Mouse (Mus musculus) heart, embryonic 16.5 days (tissue): ENCODE data around the gene Plb1. TPM values are rescaled to one million over a fixed set of nuclear protein-coding genes. Genes with fewer than 3 reads are reported as not detected.

Source experiments
- ATAC-seq: fragments of 200-750 bp; cut with Nextera tagmentation; replicated peaks from 2 replicates; pipeline ENCODE4 v1.8.0; 2017; ENCODE audit warnings: moderate number of reproducible peaks; ENCODE audit not compliant: insufficient read depth, low FRiP score; ENCODE audit errors: extremely low read depth
- H3K27ac ChIP-seq: fragments of 300-500 bp; sonication (generic); 2 replicates; pipeline ENCODE4 v1.5.1; 2014; ENCODE audit warnings: mild to moderate bottlenecking, low read length, control low read depth, moderate library complexity
- H3K27me3 ChIP-seq: fragments of 300-500 bp; sonication (generic); 2 replicates; pipeline ENCODE4 v1.6.1; 2014; ENCODE audit warnings: low read length, mixed read lengths; ENCODE audit not compliant: control insufficient read depth, insufficient read depth
- H3K36me3 ChIP-seq: fragments of 300-500 bp; sonication (generic); 2 replicates; pipeline ENCODE4 v1.6.1; 2014; ENCODE audit not compliant: control insufficient read depth, insufficient read depth
- H3K4me1 ChIP-seq: fragments of 300-500 bp; sonication (generic); 2 replicates; pipeline ENCODE4 v1.6.1; 2014; ENCODE audit warnings: low read length, mixed read lengths; ENCODE audit not compliant: control insufficient read depth, insufficient read depth
- H3K4me2 ChIP-seq: fragments of 300-500 bp; sonication (generic); 2 replicates; pipeline ENCODE4 v1.6.1; 2014; ENCODE audit warnings: low read depth, mild to moderate bottlenecking, control low read depth, low read length
- H3K4me3 ChIP-seq: fragments of 300-500 bp; sonication (generic); 2 replicates; pipeline ENCODE4 v1.5.1; 2014; ENCODE audit warnings: mild to moderate bottlenecking, control low read depth, low read length
- H3K9ac ChIP-seq: fragments of 300-500 bp; sonication (generic); 2 replicates; pipeline ENCODE4 v1.6.1; 2014; ENCODE audit warnings: low read length, control low read depth
- H3K9me3 ChIP-seq: fragments of 300-500 bp; sonication (generic); replicated peaks from 2 replicates; pipeline ENCODE4 v1.6.1; 2016; ENCODE audit warnings: low read length; ENCODE audit not compliant: control insufficient read depth
- WGBS: fragments of 180-500 bp; shearing (Covaris S2); extraction: QIAGEN DNeasy Blood & Tissue Kit; methylation state at CpG from one replicate; pipeline ENCODE4 v1.1.7; 2014; 5-methylcytosine and 5-hydroxymethylcytosine counted together
- polyA plus RNA-seq: library from polyadenylated mRNA; unstranded; fragments of >200 nt; fragmentation: Nextera tagmentation; extraction: Ambion mirVana; gene quantifications from 2 replicates; pipeline ENCODE4 v1.2.1, GENCODE M21; 2015

Plb1 gene
- polyA plus RNA-seq, 1 experiment from 2014 or later = 2.5 TPM

DNA sequence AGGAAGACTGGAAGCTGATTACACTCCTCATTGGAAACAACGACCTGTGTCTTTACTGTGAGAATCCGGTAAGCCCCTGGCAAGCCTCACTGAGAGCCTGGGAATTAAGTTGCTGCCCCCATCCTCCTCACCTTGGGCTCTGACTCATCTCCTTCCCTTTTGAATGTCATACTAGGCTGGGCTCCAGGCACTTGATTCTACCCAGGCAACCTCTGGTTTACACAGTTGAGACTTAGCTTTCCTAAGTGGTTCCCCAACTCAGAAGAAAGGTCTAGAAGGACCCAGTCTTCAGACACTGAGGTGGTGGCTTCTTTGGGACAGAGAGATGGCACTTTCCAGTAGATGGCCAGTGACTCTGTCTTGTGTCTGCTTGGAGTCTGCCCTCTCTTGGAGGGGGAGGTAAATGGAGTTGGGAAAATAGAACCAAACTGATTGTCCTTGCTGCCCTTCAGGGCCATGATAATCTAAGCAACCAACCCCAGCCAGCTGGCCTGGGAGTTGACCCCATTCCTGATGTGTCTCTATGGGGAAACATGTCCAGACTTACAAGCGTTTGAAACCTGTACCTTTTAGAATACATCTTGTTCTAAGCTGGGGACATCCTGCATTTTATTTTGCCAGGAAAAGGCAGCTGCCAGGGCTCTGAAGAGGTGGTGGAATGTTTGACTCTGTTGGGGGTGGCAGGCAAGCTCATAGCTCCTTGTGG, 118.2 kb downstream of the Plb1 start:
- no peaks in the 10 kb centered on the region for H3K27me3 ChIP-seq
- H3K4me2 ChIP-seq = no peak overlapping the region
- no peak for ATAC-seq
- H3K27ac ChIP-seq = no peak overlapping the region; the same call in 1 of the 2 replicates
- H3K4me1 ChIP-seq = peaks cover 24% of the 10 kb centered on the region
- 52% methylated on average over 3 of the region's 3 CpGs for WGBS
- no peaks in the 10 kb centered on the region for H3K36me3 ChIP-seq
- no peaks in the 10 kb centered on the region for H3K9me3 ChIP-seq
- H3K4me3 ChIP-seq = no peak overlapping the region
- H3K9ac ChIP-seq = no peak overlapping the region

- Histone ChIP-seq H3K9me3 (no peaks in the 10 kb centered on the region), H3K27ac (no peak overlapping the region), H3K4me2 (no peak overlapping the region), H3K9ac (no peak overlapping the region), H3K36me3 (no peaks in the 10 kb centered on the region), H3K4me3 (no peak overlapping the region), H3K4me1 (peaks cover 20% of the 10 kb centered on the region), H3K27me3 (no peaks in the 10 kb centered on the region)
- 76% methylated on average over 4 of the region's 4 CpGs for WGBS
- ATAC-seq = no peak
Measured at GRCm38 (mm10) chr5:32351721-32352465, 119.4 kb downstream of the Plb1 start.

DNA sequence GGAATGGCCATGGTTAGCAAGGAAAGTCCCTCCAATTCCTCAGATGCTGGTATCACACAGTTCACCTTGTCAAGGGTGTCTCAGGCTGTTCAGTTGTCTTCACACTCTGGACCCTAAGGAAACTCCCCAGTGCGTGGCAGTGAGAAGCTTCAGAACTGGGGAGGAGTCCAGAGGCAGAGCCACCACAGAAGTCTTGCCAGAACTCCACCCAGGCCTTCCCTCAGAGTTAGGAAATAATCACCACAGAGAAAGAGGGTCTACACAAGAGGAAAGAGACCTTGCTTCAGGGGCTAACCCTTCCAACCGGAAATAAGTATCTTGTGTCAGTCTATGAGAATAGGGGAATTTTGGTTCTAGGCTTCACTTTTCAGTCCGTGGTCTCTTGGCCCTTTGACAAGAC, 120.3 kb downstream of the Plb1 start:
- no peak overlapping the region for H3K4me2 ChIP-seq
- peaks cover 21% of the 10 kb centered on the region for H3K4me1 ChIP-seq
- no peak overlapping the region for H3K4me3 ChIP-seq
- H3K36me3 ChIP-seq = no peaks in the 10 kb centered on the region
- no peaks in the 10 kb centered on the region for H3K27me3 ChIP-seq
- 75% methylated on average over 3 of the region's 3 CpGs for WGBS
- no peaks in the 10 kb centered on the region for H3K9me3 ChIP-seq
- ATAC-seq = no peak
- H3K9ac ChIP-seq = no peak overlapping the region
- no peak overlapping the region for H3K27ac ChIP-seq

GRCm38 (mm10) chr5:32353280-32353679, 120.8 kb downstream of the Plb1 start:
- no peak overlapping the region for H3K27ac ChIP-seq
- H3K4me2 ChIP-seq = no peak overlapping the region
- H3K27me3 ChIP-seq = no peaks in the 10 kb centered on the region
- no peak overlapping the region for H3K9ac ChIP-seq
- peaks cover 26% of the 10 kb centered on the region for H3K4me1 ChIP-seq
- H3K9me3 ChIP-seq = no peaks in the 10 kb centered on the region
- H3K36me3 ChIP-seq = no peaks in the 10 kb centered on the region
- no peak overlapping the region for H3K4me3 ChIP-seq
- 76% methylated on average over 2 of the region's 2 CpGs for WGBS
- no peak for ATAC-seq

DNA sequence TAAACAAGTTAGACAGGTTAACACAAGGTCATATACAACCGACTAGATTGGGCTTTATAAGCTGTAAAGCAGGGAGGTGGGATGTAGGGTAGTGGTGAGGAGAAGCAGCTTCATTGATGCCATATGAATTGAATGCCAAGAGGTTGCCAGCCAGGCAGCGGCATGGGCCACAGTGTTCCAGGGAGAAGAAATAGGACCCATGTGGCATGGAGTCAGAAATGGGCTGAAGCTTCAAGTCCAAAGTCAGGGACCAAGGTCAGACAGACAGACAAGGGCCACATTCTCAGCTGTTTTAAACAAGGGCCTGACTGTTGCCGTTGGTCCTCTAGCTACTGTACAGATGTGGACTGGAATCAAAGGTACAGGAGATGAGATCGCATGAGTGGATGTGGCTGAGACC, 128.0 kb downstream of the Plb1 start:
- Histone ChIP-seq H3K4me2 (no peak overlapping the region), H3K27me3 (no peaks in the 10 kb centered on the region), H3K4me1 (peaks cover 6% of the 10 kb centered on the region), H3K27ac (no peak overlapping the region), H3K9ac (no peak overlapping the region), H3K4me3 (no peak overlapping the region), H3K9me3 (no peaks in the 10 kb centered on the region), H3K36me3 (no peaks in the 10 kb centered on the region)
- ATAC-seq = no peak
- 80% methylated on average over 4 of the region's 4 CpGs for whole genome bisulfite sequencing

- H3K4me3 ChIP-seq = no peak overlapping the region
- H3K27me3 ChIP-seq = no peaks in the 10 kb centered on the region
- no peak overlapping the region for H3K4me2 ChIP-seq
- no peak overlapping the region for H3K9ac ChIP-seq
- no peaks in the 10 kb centered on the region for H3K9me3 ChIP-seq
- no peak for ATAC-seq
- no peak overlapping the region for H3K27ac ChIP-seq
- H3K4me1 ChIP-seq = peaks cover 6% of the 10 kb centered on the region
- no peaks in the 10 kb centered on the region for H3K36me3 ChIP-seq
- 83% methylated on average over 3 of the region's 3 CpGs for WGBS
Measured at GRCm38 (mm10) chr5:32361441-32362235, 129.1 kb downstream of the Plb1 start.

DNA sequence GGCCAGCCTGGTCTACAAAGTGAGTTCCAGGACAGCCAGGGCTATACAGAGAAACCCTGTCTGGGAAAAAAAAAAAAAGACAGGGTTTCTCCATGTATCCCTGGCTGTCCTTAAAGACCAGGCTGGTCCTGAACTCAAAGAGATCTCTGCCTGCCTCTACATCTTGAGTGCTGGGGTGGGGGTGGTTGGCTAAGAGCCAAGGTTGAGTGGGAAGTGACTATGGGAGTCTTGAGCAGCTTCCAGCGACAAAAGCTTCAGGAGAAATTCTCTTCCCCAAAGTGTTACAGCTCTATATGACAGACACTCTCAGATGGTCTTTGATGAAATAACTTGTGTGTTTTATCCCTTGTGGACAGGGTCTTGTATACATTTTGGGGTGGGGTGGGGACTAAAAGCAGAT, 136.9 kb downstream of the Plb1 start:
- no peak for ATAC-seq
- Histone ChIP-seq H3K27ac (no peak overlapping the region), H3K4me2 (no peak overlapping the region), H3K9me3 (no peaks in the 10 kb centered on the region), H3K4me3 (no peak overlapping the region), H3K36me3 (no peaks in the 10 kb centered on the region), H3K27me3 (no peaks in the 10 kb centered on the region), H3K4me1 (no peaks in the 10 kb centered on the region), H3K9ac (no peak overlapping the region)
- WGBS = 63% methylated on average over 1 of the region's 1 CpGs

DNA sequence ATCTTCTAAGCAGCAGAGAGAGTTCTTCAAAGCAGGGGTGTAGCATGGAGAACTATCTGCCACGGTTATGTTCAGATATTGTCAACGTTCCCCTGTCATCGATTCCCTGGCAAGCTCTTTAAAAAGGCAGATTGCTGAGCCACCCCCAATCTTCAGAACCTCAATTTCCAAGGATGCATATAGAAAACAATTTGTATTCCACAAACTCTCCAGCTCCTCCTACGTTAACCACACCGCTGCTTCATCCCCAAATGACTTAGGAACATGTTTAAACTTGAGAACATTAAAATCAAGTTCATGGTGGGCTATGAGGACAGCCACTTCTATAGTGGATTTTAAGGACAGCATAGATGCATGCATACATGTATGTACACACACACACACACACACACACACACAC, 138.7 kb downstream of the Plb1 start:
- no peak for ATAC-seq
- no peaks in the 10 kb centered on the region for H3K4me1 ChIP-seq
- H3K4me2 ChIP-seq = no peak overlapping the region
- H3K9ac ChIP-seq = no peak overlapping the region
- H3K27me3 ChIP-seq = no peaks in the 10 kb centered on the region
- WGBS = 78% methylated on average over 5 of the region's 5 CpGs
- no peak overlapping the region for H3K4me3 ChIP-seq
- H3K9me3 ChIP-seq = no peaks in the 10 kb centered on the region
- no peak overlapping the region for H3K27ac ChIP-seq
- no peaks in the 10 kb centered on the region for H3K36me3 ChIP-seq

- H3K9ac ChIP-seq = no peak overlapping the region
- no peak overlapping the region for H3K27ac ChIP-seq
- H3K9me3 ChIP-seq = no peaks in the 10 kb centered on the region
- H3K27me3 ChIP-seq = no peaks in the 10 kb centered on the region
- WGBS = 41% methylated on average over 3 of the region's 3 CpGs
- ATAC-seq = 0 out of 2 replicates have a peak, but pooled peaks have one; percentile 10
- H3K4me2 ChIP-seq = no peak overlapping the region
- H3K36me3 ChIP-seq = no peaks in the 10 kb centered on the region
- H3K4me3 ChIP-seq = no peak overlapping the region
- no peaks in the 10 kb centered on the region for H3K4me1 ChIP-seq
Measured at GRCm38 (mm10) chr5:32378546-32378945, 146.0 kb downstream of the Plb1 start.
